Mouse (Mus musculus): ENCODE measurements around the gene C87436.

DNA sequence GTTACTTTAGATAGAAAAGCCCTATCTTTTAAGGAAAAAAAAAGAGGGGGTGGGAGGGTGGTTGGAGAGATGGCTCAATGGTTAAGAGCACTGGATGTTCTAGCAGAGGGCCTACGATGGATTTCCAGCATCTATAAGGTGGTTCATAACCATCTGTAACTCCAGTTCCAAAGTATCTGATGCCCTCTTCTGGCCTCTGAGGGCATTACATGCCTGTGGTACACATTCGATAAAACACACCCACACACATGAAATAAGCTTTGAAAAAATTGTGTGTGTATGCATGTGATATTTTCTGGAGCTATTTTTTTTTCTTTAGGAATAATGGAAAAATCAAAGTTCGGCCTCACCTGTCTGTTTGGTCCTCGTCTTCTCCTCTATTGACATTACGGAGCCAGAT is 46.8 kb upstream of the C87436 start:
- TF ChIP-seq ZNF384 (IDR thresholded peaks at IDR 0.05; ENCODE audit: low read depth, low read length) = no peak
- no peak for TF ChIP-seq EP300 (IDR thresholded peaks at IDR 0.05; ENCODE audit: low read depth in 1 of 2, low read length in 2 of 2)
- TF ChIP-seq BHLHE40 (IDR thresholded peaks at IDR 0.05; ENCODE audit: borderline replicate concordance, low read depth, low read length) = no peak
- TF ChIP-seq ZC3H11A (IDR thresholded peaks at IDR 0.05; ENCODE audit: low read depth, low read length) = no peak
- peak in 1 of 3 experiments; percentile 8; a peak in 1 of 6 replicates for TF ChIP-seq CTCF (IDR thresholded peaks at IDR 0.05 in 2 of 3, conservative IDR thresholded peaks at IDR 0.05 in 1 of 3; ENCODE audit: control insufficient read depth in 1 of 3, insufficient read depth in 1 of 3, low read depth in 2 of 3, low read length in 3 of 3, poor library complexity in 1 of 3, severe bottlenecking in 1 of 3)
- TF ChIP-seq TCF12 (IDR thresholded peaks at IDR 0.05; ENCODE audit: low read depth, low read length) = no peak
- TF ChIP-seq USF1 (IDR thresholded peaks at IDR 0.05; ENCODE audit: low read depth, low read length) = no peak
- no peak for TF ChIP-seq MXI1 (IDR thresholded peaks at IDR 0.05; ENCODE audit: low read depth, low read length)
- TF ChIP-seq NELFE (IDR thresholded peaks at IDR 0.05; ENCODE audit: low read depth, low read length) = no peak
- no peak for TF ChIP-seq POLR2A (IDR thresholded peaks at IDR 0.05; ENCODE audit: control insufficient read depth in 1 of 2, insufficient read depth in 1 of 2, low read depth in 1 of 2, low read length in 2 of 2, poor library complexity in 1 of 2)
- no peak for TF ChIP-seq E2F4 (IDR thresholded peaks at IDR 0.05; ENCODE audit: borderline replicate concordance, low read depth, low read length)

Data from MEL (cell line).